14 mouse cellular contexts compared by ENCODE assay signal in the genomic region with DNA sequence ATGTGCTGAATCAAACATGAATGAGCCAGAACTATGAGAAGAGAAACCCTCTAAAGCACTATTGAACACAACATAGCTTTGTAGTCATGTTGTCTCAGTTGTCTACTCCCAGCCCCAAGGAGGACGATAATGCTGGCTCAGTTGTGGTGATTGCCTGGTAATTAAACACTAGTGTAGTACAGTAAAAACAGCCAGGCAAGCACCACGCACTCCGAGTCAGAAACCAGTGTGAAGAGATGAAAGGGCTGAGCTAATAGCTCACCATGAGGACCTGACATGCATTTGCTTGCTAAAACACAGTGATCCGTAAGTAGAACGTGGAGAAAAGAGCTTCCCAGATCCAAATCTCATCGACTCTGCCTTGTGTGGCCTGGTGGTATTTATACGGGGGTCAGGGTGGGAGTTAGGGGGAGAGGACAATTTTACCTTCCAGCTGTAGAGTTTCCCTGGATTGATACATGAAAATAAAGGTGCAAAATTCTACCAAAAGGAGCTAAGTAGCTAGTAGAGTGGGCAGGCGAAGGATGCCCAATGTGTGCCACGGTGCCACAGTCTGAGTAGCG.
A peak's percentile ranks its signal among the peaks of the same experiment; 100 is the strongest.
DNase-seq lines count a peak whose midpoint lies in the region; ATAC-seq and TF ChIP-seq lines count a peak whose summit lies in the region.
"Had no signal": no experiment of that assay in that cellular context is flagged by ENCODE, and none has a peak within 500 bp of the region (broad histone marks: within the 10 kb centered on the region; RNA-seq: fewer than 3 reads in every experiment).

No protein-coding gene starts in this region.

- no peaks in the 10 kb centered on the region for H3K9me3 ChIP-seq in hindbrain, embryonic 10.5 days
- H3K9me3 ChIP-seq in hindbrain, postnatal 0 days (ENCODE audit: low read length) = no peaks in the 10 kb centered on the region
- H3K9me3 ChIP-seq in hindbrain, embryonic 16.5 days (ENCODE audit: control insufficient read depth, low read length) = no peaks in the 10 kb centered on the region
- no peaks in the 10 kb centered on the region for H3K9me3 ChIP-seq in midbrain, postnatal 0 days (ENCODE audit: low read length)
- no peaks in the 10 kb centered on the region for H3K9me3 ChIP-seq in liver, embryonic 11.5 days (ENCODE audit: control insufficient read depth, low read length)
- H3K9me3 ChIP-seq: limb, embryonic 13.5 days had no signal

- peaks cover 41% of the 10 kb centered on the region for H3K4me1 ChIP-seq in hindbrain, embryonic 10.5 days (replicated peaks)
- no peaks in the 10 kb centered on the region; the same call in 1 of the 2 replicates for H3K4me1 ChIP-seq in hindbrain, postnatal 0 days (ENCODE audit: insufficient read depth, low read length)
- H3K4me1 ChIP-seq in hindbrain, embryonic 16.5 days (ENCODE audit: control insufficient read depth, insufficient read depth, low read depth, low read length) = peaks cover 10% of the 10 kb centered on the region
- no peaks in the 10 kb centered on the region for H3K4me1 ChIP-seq in midbrain, postnatal 0 days (ENCODE audit: insufficient read depth, low read length)
- H3K4me1 ChIP-seq in liver, embryonic 11.5 days (replicated peaks; ENCODE audit: control insufficient read depth, insufficient read depth, low read length) = no peaks in the 10 kb centered on the region

- no peak overlapping the region for H3K4me2 ChIP-seq in hindbrain, postnatal 0 days (ENCODE audit: low read depth, low read length)
- H3K4me2 ChIP-seq in hindbrain, embryonic 16.5 days (ENCODE audit: low read length) = no peak overlapping the region
- no peak overlapping the region for H3K4me2 ChIP-seq in midbrain, postnatal 0 days (ENCODE audit: low read depth, low read length, poor library complexity, severe bottlenecking)
- no peak overlapping the region for H3K4me2 ChIP-seq in liver, embryonic 11.5 days
- H3K4me2 ChIP-seq: limb, embryonic 13.5 days had no signal

- no peaks in the 10 kb centered on the region for H3K36me3 ChIP-seq in hindbrain, embryonic 10.5 days
- no peaks in the 10 kb centered on the region for H3K36me3 ChIP-seq in hindbrain, postnatal 0 days (ENCODE audit: insufficient read depth, low read length)
- no peaks in the 10 kb centered on the region for H3K36me3 ChIP-seq in hindbrain, embryonic 16.5 days (ENCODE audit: control insufficient read depth, insufficient read depth, low read length)
- H3K36me3 ChIP-seq in midbrain, postnatal 0 days (ENCODE audit: insufficient read depth, low read length) = no peaks in the 10 kb centered on the region
- no peaks in the 10 kb centered on the region for H3K36me3 ChIP-seq in liver, embryonic 11.5 days (ENCODE audit: control insufficient read depth, insufficient read depth, low read length)
- H3K36me3 ChIP-seq: limb, embryonic 13.5 days had no signal

- no peak for TF ChIP-seq CTCF in hindbrain, postnatal 0 days (IDR thresholded peaks at IDR 0.05; ENCODE audit: low read depth)
- no peak for TF ChIP-seq CTCF in midbrain, postnatal 0 days (IDR thresholded peaks at IDR 0.05)

- H3K27me3 ChIP-seq in hindbrain, embryonic 10.5 days (ENCODE audit: insufficient read depth, poor library complexity, severe bottlenecking) = peaks cover 53% of the 10 kb centered on the region
- H3K27me3 ChIP-seq in hindbrain, postnatal 0 days (ENCODE audit: insufficient read depth, low read length) = no peaks in the 10 kb centered on the region
- H3K27me3 ChIP-seq in hindbrain, embryonic 16.5 days (replicated peaks; ENCODE audit: control insufficient read depth, insufficient read depth, low read length) = peaks cover 5% of the 10 kb centered on the region; the same call in 1 of the 2 replicates
- H3K27me3 ChIP-seq in midbrain, postnatal 0 days (ENCODE audit: insufficient read depth, low read length) = peaks cover 3% of the 10 kb centered on the region; the same call in 1 of the 2 replicates
- peaks cover 13% of the 10 kb centered on the region for H3K27me3 ChIP-seq in liver, embryonic 11.5 days (replicated peaks; ENCODE audit: control insufficient read depth, insufficient read depth, low read length)

- H3K4me3 ChIP-seq in hindbrain, embryonic 10.5 days = no peak overlapping the region
- no peak overlapping the region for H3K4me3 ChIP-seq in hindbrain, postnatal 0 days (ENCODE audit: low read length)
- H3K4me3 ChIP-seq in hindbrain, embryonic 16.5 days (ENCODE audit: low read length) = no peak overlapping the region
- no peak overlapping the region for H3K4me3 ChIP-seq in midbrain, postnatal 0 days (ENCODE audit: low read depth, low read length)
- no peak overlapping the region for H3K4me3 ChIP-seq in liver, embryonic 11.5 days (ENCODE audit: low read depth, low read length)
- H3K4me3 ChIP-seq: erythroblast, embryonic 14.5 days; limb, embryonic 13.5 days had no signal

- DNase-seq in hindbrain, embryonic 10.5 days (ENCODE audit: low spot score) = peak; percentile 16
- DNase-seq in hindbrain, postnatal 0 days (ENCODE audit: low spot score) = no peak
- no peak for DNase-seq in midbrain, postnatal 0 days (ENCODE audit: low spot score)
- no peak for DNase-seq in liver, embryonic 11.5 days (ENCODE audit: low spot score)
- no peak for DNase-seq in B cell, adult 2 months
- DNase-seq: adrenal gland, postnatal 36 days; kidney, adult 11 months; kidney, postnatal 36 days; lung, adult 18-20 months had no signal

- H3K9ac ChIP-seq in hindbrain, postnatal 0 days (replicated peaks; ENCODE audit: low read length) = no peak overlapping the region
- H3K9ac ChIP-seq in hindbrain, embryonic 16.5 days (ENCODE audit: low read depth, low read length) = no peak overlapping the region
- H3K9ac ChIP-seq in midbrain, postnatal 0 days (replicated peaks; ENCODE audit: low read length, poor library complexity, severe bottlenecking) = no peak overlapping the region
- H3K9ac ChIP-seq in liver, embryonic 11.5 days (ENCODE audit: low read depth, low read length) = no peak overlapping the region
- H3K9ac ChIP-seq: limb, embryonic 13.5 days had no signal

- no peak for ATAC-seq in hindbrain, postnatal 0 days
- 0 out of 2 replicates have a peak, but pooled peaks have one; percentile 24 for ATAC-seq in hindbrain, embryonic 16.5 days
- ATAC-seq in midbrain, postnatal 0 days (ENCODE audit: low FRiP score) = no peak
- no peak for ATAC-seq in liver, embryonic 11.5 days (replicated peaks; ENCODE audit: low FRiP score)
- no peak for ATAC-seq in megakaryocyte progenitor cell, adult 5-6 weeks (replicated peaks; ENCODE audit: poor library complexity)
- no peak for ATAC-seq in erythroblast, adult 5-6 weeks (replicated peaks; ENCODE audit: low FRiP score, poor library complexity, severe bottlenecking)

- peak overlapping the region; percentile 81 for H3K27ac ChIP-seq in hindbrain, embryonic 10.5 days
- no peak overlapping the region for H3K27ac ChIP-seq in hindbrain, postnatal 0 days
- H3K27ac ChIP-seq in hindbrain, embryonic 16.5 days (ENCODE audit: low read depth, low read length) = no peak overlapping the region
- H3K27ac ChIP-seq in midbrain, postnatal 0 days (ENCODE audit: low read depth, low read length) = 0 out of 2 replicates have a peak overlapping the region, but pooled peaks have one; percentile 19
- no peak overlapping the region for H3K27ac ChIP-seq in liver, embryonic 11.5 days (ENCODE audit: low read depth, low read length)
- H3K27ac ChIP-seq: limb, embryonic 13.5 days had no signal

- 13% methylated on average over 10 of the region's 10 CpGs for WGBS in hindbrain, embryonic 10.5 days
- WGBS in hindbrain, postnatal 0 days = 31% methylated on average over 10 of the region's 10 CpGs
- WGBS in hindbrain, embryonic 16.5 days = 19% methylated on average over 10 of the region's 10 CpGs
- WGBS in midbrain, postnatal 0 days = 22% methylated on average over 10 of the region's 10 CpGs
- 49% methylated on average over 10 of the region's 10 CpGs for WGBS in liver, embryonic 11.5 days

Comparison
In these comparisons a context has a peak if more than half of its experiments do, and no peak if none do; other contexts are left out.
1. H3K27ac ChIP-seq: peak in hindbrain, embryonic 10.5 days (single experiment) and midbrain, postnatal 0 days (single experiment); none in hindbrain, postnatal 0 days (single experiment), hindbrain, embryonic 16.5 days (single experiment) and liver, embryonic 11.5 days (single experiment).